Mouse (Mus musculus): Measurements from ENCODE around the gene Tex101.
"Not testable (repeated sequence)": the region's sequence is repeated elsewhere in the genome, so short reads cannot be mapped to it uniquely, and the experiment has no call there.

Tex101 gene

DNA sequence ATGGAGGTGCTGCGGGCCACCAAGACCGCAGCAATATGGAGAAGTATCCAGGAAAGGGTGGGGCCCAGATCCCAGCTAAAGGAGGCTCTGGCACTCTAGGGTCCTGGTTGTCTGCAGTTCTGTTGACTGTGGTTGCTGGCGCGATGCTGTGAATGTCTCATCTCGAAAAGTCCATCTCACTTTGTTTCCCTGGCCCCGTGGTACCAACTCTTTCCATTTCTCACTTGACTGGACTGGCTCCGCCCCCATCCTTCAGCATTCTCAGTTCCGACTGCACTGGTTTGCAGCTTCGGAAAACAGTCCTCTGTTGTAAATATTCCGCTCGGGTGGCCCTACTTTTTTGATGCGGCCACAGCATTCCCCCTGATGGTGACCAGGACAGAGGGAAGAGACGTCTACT is 36.0 kb downstream of the Tex101 start:
- in situ Hi-C loops (cut with MboI; ENCODE audit: low pct_unique_long_range_greater_than_20kb in 1 of 2, low sequenced_read_pairs in 2 of 2, unreplicated experiment in 1 of 2): no loop called here

- in situ Hi-C loops (cut with MboI; ENCODE audit: low pct_unique_long_range_greater_than_20kb in 1 of 2, low sequenced_read_pairs in 2 of 2, unreplicated experiment in 1 of 2): no loop called here
These were observed 38.2 kb downstream of the Tex101 start for GRCm38 (mm10) chr7:24638026-24638856.

DNA sequence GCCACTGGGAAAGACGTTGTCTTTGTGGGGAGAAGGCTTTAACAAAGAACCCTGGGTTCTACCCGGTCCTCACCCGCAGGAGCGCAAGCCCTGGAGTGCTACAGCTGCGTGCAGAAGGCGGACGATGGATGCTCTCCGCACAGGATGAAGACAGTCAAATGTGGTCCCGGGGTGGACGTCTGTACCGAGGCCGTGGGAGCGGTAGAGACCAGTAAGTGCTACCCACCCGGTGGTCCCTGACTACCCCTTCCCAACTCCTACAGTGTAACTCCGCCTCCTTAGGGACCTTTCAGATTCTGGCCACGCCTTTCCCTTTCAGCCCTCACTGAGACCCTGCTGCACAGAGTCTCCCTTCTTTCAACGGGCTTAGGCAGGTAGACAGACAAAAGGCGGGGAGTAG is 39.4 kb downstream of the Tex101 start:
- in situ Hi-C loops (cut with MboI; ENCODE audit: low pct_unique_long_range_greater_than_20kb in 1 of 2, low sequenced_read_pairs in 2 of 2, unreplicated experiment in 1 of 2): no loop called here

- in situ Hi-C loops (cut with MboI; ENCODE audit: low pct_unique_long_range_greater_than_20kb in 1 of 2, low sequenced_read_pairs in 2 of 2, unreplicated experiment in 1 of 2): no loop called here
These were observed 40.2 kb downstream of the Tex101 start, which contains the start of gene Lypd3 for GRCm38 (mm10) chr7:24636264-24636663. Gene Lypd3 (plus strand): TSS chr7:24636550.

DNA sequence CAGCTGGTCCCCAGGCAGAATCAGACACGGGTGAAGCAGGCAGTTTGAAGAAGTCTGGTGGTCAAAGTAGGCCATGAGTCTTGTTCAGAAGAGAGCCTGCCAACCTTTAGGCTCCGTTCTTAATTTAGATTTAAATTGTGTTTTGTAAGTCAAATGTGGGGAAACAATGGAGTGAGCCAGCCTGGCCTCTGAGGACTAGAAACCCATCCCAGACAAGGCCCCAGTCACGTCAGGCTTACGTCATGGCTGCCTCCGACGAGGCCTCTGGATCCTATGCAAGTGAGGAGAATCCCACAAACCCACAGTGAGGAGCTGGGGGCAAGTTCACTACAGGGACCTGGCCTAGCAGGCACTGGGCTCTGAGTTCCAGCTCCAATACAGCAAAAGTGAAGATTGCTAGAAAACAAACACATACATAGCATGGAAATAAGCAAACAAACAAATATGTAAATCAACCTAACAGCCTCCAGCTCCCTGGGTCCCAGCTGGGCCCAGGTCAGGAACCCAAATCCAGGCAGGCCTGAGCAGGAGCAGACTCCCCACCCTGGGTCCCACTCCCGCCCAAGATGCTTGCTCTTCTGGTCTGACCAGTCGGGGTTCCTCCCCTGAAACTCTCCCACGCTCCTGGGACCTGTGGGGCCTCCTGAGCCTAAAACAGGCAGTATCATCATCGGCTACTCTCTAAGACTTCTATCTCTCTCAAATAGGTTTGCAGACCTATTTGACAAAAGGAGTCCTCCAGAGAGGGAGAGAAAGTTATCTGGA is 46.2 kb downstream of the Tex101 start:
- in situ Hi-C loops (cut with MboI; ENCODE audit: low pct_unique_long_range_greater_than_20kb in 1 of 2, low sequenced_read_pairs in 2 of 2, unreplicated experiment in 1 of 2): no loop called here

DNA sequence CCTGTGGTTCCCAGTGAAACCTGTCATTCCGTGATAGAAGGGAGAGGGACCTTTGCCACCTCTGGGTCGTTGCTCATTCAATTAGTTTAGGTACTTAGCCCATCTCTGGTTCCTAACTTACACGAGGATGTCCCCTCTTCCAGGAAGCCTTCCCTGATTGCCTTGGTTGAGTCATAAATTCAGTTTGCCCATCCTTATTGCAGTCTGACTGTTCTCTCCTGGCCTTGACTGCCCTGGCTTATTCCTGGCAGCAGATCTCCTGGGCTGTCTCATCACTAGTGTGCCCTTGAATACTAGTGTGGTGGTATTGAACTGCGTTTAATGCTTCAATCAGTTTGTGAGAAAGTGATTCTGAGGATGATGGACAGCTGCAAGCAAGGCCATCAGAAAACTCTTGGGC is 46.8 kb downstream of the Tex101 start:
- in situ Hi-C loops (cut with MboI; ENCODE audit: low pct_unique_long_range_greater_than_20kb in 1 of 2, low sequenced_read_pairs in 2 of 2, unreplicated experiment in 1 of 2): no loop called here

DNA sequence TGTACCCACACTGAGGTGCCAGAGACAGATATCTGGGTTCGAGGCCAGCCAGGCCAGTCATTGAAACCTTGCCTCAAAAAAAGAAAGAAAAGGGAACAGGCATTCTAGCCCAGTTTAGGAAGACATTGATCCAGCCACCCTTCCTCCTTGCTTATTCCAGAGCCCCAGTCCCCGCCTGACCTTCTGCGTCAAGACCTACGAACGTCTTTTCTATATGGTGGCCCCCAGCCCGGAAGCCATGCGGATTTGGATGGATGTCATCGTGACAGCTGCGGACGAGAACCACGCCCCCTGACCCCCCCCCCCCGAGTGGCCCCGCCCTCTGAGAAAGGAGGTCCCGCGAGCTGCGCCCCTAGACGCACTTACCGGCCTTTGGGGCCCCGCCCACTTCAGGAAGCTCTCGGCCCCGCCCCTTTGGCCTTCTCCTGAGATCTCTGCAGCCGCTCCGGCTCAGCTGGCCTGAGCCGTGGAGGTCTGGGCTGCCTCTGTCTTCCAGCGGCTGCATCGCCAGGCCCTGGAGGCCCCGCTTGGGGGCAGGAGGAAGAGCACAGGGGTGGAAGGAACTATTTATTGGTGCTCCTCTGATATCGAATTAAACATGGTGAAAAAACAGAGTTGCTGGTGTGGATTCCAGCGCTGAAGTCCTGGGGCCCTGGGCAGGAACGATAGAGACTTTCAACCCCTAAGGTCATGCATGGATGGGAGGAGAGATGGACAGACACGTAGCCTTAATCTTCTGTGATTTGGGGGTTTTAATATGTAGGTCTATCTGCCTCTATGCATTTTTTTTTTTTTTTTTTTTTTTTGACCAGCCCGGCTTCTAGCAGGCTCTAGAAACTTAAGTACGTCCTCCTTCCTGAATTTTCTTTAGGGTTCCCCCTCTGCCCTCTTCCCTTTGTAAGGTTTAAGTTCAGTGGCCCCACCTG is 47.5 kb downstream of the Tex101 start:
- in situ Hi-C loops (cut with MboI; ENCODE audit: low pct_unique_long_range_greater_than_20kb in 1 of 2, low sequenced_read_pairs in 2 of 2, unreplicated experiment in 1 of 2): no loop called here

DNA sequence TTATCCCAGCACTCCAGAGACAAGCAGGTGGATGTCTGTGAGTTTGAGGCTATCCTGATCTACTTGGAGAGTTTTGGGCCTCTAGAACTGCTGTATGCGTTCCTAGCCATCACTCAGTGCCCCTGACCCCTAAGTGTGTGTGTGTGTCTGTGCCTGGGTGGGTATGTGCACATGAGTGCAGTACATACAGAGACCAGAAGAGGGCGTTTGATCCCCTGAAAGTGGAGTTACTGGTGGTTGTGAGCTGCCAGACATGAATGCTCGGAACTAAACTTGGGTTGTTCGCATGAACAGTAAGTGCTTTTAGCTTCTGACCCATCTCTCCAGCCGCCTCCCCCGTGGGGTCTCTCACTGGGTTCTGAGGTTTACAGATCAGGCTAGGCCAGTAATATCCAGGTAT is 53.5 kb downstream of the Tex101 start:
- in situ Hi-C loops (cut with MboI; ENCODE audit: low pct_unique_long_range_greater_than_20kb in 1 of 2, low sequenced_read_pairs in 2 of 2, unreplicated experiment in 1 of 2): no loop called here

DNA sequence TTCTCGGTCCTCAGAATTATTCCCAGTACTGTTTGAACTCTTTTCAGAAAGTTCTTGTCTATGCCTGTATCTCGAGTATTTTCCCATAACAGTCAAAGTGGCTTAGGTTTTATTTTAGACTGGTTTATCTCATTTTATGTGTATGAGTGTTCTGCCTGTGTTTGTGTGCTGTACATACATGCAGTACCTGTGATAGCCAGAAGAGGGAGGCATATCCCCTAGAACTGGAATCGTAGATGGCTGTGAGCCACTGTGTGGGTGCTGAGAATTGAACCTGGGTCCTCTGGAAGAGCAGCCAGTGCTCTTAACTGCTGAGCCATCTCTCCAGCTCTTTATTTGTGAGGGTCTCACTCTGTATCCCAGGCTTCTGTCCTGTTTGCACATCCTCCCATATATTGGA is 55.3 kb downstream of the Tex101 start:
- in situ Hi-C loops (cut with MboI; ENCODE audit: low pct_unique_long_range_greater_than_20kb in 1 of 2, low sequenced_read_pairs in 2 of 2, unreplicated experiment in 1 of 2): no loop called here

GRCm38 (mm10) chr7:24619671-24620397 is 56.6 kb downstream of the Tex101 start:
- in situ Hi-C loops (cut with MboI; ENCODE audit: low pct_unique_long_range_greater_than_20kb in 1 of 2, low sequenced_read_pairs in 2 of 2, unreplicated experiment in 1 of 2): no loop called here

- in situ Hi-C loops (cut with MboI; ENCODE audit: low pct_unique_long_range_greater_than_20kb in 1 of 2, low sequenced_read_pairs in 2 of 2, unreplicated experiment in 1 of 2): not testable (repeated sequence)
These were observed 58.1 kb downstream of the Tex101 start for GRCm38 (mm10) chr7:24618374-24618773.

All from mouse embryonic stem cell (cell line).